Mouse (Mus musculus): ENCODE results near the gene Mybph. TPM values are rescaled to one million over a fixed set of nuclear protein-coding genes. Genes with fewer than 3 reads are reported as not detected.
A peak's percentile ranks its signal among the peaks of the same experiment; 100 is the strongest.

Mybph gene
- total RNA-seq, 2 experiments from 2014 or later: not detected

DNA sequence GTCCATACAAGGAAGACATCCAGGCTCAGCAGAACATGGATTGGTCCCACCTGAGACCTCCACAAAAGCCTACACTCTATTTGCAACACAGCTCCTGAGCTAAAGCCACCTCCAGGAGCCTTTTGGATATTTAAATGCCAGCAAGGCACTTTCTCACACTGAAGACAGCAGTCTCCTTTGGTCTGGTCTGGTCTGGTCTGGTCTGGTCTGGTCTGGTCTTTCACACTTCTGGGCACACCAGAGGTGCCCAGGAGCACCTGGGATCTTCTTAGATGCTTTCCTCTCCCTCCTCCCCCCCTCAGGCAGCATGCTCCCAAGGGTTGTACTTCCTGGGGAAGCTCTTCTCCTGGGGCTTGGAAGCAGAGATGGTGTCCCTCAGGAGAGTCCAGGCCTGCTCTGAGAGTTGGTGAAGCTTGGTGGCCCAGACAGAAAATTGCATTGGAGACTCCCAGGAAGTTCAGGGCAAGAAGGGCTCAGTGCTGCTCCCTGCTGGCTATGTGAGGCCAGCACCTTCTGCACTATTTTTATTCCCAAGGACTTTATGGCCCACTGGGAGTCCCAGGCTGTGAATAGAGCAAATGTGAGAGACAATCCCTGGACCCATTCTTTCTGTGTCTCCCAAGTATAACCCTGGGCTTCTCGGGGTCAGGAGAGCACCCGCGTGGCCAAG is 8.6 kb downstream of the Mybph start:
- DNase-seq (ENCODE audit: extremely low spot score in 1 of 2, low spot score in 2 of 2): peak in 1 of 2 experiments; percentile 72
- intact Hi-C loops (cut with DNase I): no loop called here

GRCm38 (mm10) chr1:134204230-134204629 is 11.0 kb downstream of the Mybph start:
- intact Hi-C loops (cut with DNase I): no loop called here
- DNase-seq (ENCODE audit: extremely low spot score in 1 of 2, low spot score in 2 of 2): peak; percentile 48 to 52

DNA sequence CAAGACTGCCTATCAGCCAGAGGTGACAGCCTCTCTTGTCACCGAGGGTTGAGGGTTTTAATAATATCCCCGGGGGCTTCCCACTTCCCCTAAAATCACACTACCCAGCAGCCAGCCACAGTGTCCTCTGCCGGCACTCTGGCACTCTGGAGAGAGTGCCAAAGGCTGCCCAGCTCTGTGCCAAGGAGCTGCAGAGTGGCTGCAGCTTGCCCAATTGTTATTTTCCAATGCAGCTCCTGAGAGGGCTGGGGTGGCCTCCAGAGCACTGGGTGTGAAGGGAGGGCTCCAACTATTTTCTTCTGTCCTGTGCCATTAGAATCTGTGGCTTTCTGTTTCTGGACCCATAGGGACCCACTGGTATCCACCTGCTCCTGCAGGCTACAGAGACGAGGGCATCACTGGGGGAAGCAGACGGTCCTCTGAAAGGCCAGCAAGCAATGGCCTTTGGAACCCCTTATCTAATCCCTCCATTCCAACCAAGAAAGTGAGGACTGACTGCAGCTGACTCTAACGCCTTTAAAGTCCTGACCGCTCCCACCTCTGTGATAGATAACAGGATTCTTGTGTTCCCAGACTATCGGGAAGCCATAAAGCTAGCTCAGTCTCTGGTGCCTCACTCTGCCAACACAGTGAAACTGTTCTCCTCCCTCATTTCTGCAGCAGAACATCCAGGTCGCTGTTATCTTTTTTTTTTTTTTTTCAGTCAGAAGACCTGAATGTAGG is 12.2 kb downstream of the Mybph start:
- DNase-seq (ENCODE audit: extremely low spot score in 1 of 2, low spot score in 2 of 2): peak in 1 of 2 experiments; percentile 28
- intact Hi-C loops (cut with DNase I): no loop called here

- intact Hi-C loops (cut with DNase I): no loop called here
- peak in 1 of 2 experiments; percentile 21 for DNase-seq (ENCODE audit: extremely low spot score in 1 of 2, low spot score in 2 of 2)
These were observed 12.8 kb downstream of the Mybph start for GRCm38 (mm10) chr1:134206085-134206484.

GRCm38 (mm10) chr1:134210179-134210755 is 17.0 kb downstream of the Mybph start:
- intact Hi-C loops (cut with DNase I): no loop called here
- peak in 1 of 2 experiments; percentile 60 for DNase-seq (ENCODE audit: extremely low spot score in 1 of 2, low spot score in 2 of 2)

DNA sequence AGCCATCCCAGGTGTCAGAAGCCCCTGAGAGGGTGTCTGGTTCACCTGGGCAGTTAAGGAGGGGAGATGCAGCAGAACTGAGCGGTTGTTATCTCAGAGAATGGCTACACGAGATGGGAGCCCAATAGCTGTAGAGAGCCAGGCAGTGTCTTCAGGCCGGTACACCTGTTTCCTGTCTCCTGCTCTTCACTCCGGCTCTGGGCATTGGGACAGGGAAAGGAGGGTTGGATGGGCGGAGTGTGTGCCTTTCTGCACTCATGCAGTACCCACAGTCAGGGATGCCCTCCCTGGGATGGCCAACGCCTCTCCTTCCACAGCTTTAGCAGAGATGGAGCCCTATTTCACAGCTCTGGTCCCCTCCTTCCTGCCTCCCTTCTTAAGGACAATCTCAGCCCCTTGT is 17.8 kb downstream of the Mybph start:
- DNase-seq (ENCODE audit: extremely low spot score in 1 of 2, low spot score in 2 of 2): no peak
- intact Hi-C loops (cut with DNase I): no loop called here

DNA sequence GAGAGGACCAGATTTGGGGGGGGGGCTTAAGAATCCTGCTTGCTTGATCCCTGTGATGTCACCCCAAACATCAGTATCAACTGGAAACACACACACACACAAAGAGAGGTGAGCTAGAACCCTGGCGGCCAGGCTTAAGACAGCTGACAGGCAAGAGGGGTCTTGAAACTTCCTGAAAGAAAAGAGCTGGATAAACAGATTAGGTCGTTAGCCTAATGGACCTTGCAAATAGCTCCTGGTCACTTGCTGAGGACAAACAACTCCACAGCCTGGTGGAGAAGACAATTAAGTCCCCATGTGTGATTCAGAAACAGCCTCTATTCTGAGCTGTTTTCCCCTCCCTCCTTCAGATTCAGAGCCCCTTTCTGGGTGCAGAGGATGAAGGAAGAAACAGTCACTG is 18.4 kb downstream of the Mybph start:
- DNase-seq (ENCODE audit: extremely low spot score in 1 of 2, low spot score in 2 of 2): no peak

DNA sequence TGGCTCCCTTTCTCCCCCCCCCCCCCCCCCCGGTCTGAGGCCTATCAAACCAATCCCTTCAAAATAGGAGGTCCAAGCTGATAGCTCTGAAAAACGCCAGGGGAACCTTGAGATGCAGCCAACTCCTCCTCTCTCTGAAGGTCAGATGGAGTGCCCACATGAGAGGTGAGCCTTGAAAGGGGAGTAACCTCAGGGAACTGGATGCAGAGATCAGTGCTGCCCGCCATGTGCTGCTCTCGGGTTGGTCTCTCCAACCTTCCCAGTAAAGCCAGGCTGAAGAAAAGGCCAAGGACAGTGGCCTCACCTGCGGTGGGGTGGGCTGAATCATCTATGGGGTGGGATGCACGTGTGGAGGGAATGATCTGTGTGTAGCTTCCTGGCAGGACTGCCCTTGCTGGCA is 19.1 kb downstream of the Mybph start:
- intact Hi-C loops (cut with DNase I): no loop called here
- no peak for DNase-seq (ENCODE audit: extremely low spot score in 1 of 2, low spot score in 2 of 2)

More for the DNA sequence above, 18.4 kb downstream of the Mybph start:
- intact Hi-C loops (cut with DNase I): no loop called here

GRCm38 (mm10) chr1:134213405-134213804 is 20.2 kb downstream of the Mybph start:
- DNase-seq (ENCODE audit: extremely low spot score in 1 of 2, low spot score in 2 of 2): peak in 1 of 2 experiments; percentile 33
- intact Hi-C loops (cut with DNase I): no loop called here

GRCm38 (mm10) chr1:134215059-134215458 is 21.8 kb downstream of the Mybph start:
- intact Hi-C loops (cut with DNase I): no loop called here
- DNase-seq (ENCODE audit: extremely low spot score in 1 of 2, low spot score in 2 of 2): no peak

DNA sequence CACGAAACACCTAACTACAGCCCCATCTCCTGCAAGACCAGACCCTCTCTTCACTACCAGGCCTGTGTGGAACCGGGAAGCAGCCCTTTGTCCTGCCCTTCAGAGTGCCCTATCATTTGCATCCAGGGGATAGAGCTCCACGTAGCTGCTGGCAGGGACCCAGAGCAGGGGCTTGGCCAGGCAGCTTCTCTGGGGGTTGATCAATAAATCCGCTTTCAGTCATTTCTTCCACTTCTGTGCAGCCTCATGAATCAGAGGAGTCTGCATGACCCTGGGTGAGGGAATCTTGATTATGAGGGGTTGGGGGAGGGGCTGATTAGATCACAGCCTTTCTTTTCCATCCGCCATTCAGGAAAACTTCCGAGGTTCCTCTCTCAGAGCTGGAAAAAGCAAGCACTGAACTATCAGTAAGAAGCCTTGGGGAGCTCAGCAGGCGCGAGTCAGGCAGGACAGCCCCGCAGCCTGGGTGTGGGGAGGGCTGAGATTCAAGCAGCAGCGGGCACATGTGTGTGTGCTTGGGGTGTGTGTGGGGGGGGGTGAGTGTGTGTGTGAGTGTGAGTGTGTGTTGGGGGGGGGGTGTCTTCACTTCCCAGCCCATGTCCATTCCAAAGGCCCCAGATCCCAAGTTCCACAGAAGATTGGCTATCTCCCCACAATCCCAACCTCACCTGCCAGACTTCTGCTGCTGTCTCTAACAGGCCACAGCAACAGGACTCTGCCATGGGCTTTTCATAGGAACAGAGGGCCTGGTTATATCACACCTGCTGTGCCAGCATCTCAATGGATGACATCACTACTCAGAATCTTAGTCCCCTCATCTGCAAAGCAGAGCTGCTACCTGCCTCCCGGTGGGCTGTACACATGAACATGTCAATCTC is 22.7 kb downstream of the Mybph start:
- intact Hi-C loops (cut with DNase I): no loop called here
- peak in 1 of 2 experiments; percentile 27 for DNase-seq (ENCODE audit: extremely low spot score in 1 of 2, low spot score in 2 of 2)

DNA sequence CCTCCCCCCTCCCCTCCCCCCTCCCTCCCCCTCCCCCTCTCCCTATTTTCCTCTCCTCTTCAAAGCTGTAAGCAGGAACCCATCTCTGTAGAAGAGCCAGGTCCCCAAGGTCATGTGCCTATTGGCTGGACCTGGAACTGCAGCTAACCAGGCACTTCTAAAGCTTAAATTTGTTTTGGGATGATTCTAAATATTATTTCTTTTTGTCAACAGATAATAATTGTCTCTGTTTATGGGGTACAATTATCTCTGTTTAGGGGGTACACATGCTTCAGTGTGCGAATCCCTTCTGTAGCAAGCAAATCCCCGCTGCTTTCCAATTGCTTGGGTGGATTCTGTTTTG is 23.4 kb downstream of the Mybph start:
- DNase-seq (ENCODE audit: extremely low spot score in 1 of 2, low spot score in 2 of 2): no peak
- intact Hi-C loops (cut with DNase I): no loop called here

GRCm38 (mm10) chr1:134217028-134217481 is 23.8 kb downstream of the Mybph start:
- intact Hi-C loops (cut with DNase I): no loop called here
- DNase-seq (ENCODE audit: extremely low spot score in 1 of 2, low spot score in 2 of 2): peak in 1 of 2 experiments; percentile 36

DNA sequence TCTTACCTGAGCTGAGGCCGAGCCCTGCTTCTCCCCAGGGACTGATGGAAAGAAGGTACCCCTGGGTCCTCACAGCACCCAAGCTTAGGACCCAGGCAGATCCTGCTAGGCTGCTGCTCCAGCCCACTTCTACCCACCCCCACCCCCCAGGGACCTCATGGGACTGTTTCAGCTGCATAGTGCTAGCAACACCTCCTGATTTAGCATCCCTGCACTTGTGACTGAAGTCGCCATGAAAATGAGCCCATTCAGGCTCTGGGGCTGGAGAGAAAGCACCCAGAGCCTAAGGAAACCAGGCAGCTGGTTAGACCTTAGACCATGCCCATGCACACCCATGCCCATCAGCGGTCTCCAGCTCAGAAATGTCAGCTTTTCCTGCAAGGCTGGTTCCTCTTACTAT is 24.7 kb downstream of the Mybph start:
- intact Hi-C loops (cut with DNase I): no loop called here
- DNase-seq (ENCODE audit: extremely low spot score in 1 of 2, low spot score in 2 of 2): peak in 1 of 2 experiments; percentile 22

DNA sequence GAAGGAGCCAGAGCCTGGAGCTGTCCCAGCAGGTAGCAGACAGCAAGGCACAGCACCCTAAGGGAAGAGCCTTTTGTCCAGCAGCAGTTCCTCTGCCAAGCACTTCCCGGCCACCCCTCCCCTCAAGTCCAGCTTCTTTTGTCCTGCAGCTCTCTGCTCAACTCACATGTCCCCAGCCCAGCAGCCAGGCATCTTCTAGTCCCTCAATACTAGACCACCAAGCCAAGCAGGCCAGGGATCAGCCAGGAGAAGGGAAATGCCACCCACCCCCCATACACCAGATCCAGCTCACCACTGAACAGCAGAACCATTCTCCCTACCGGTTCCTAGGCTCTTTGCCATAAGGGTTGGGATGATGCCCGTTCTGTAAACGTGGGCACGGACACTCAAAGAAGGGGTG is 26.4 kb downstream of the Mybph start:
- intact Hi-C loops (cut with DNase I): no loop called here
- peak in 1 of 2 experiments; percentile 30 for DNase-seq (ENCODE audit: extremely low spot score in 1 of 2, low spot score in 2 of 2)

DNA sequence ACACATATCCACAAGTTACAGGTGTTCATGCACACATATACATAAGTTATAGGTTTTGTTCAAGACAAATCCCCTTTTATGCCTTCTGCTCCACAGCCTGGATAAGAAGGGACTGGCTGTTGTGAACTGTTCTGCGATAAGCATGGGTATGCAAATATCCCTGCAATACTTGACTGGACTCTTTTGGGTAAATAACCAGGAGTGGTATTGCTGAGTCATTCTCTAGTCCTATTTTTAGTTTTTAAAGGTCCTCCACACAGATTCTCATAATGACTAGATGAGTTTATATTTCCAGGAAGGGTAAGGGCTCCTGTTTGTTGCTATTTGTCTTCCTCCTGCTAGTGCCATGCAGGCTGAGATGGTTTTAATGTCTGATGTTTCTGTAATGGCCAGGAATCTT is 27.9 kb downstream of the Mybph start:
- intact Hi-C loops (cut with DNase I): no loop called here

DNA sequence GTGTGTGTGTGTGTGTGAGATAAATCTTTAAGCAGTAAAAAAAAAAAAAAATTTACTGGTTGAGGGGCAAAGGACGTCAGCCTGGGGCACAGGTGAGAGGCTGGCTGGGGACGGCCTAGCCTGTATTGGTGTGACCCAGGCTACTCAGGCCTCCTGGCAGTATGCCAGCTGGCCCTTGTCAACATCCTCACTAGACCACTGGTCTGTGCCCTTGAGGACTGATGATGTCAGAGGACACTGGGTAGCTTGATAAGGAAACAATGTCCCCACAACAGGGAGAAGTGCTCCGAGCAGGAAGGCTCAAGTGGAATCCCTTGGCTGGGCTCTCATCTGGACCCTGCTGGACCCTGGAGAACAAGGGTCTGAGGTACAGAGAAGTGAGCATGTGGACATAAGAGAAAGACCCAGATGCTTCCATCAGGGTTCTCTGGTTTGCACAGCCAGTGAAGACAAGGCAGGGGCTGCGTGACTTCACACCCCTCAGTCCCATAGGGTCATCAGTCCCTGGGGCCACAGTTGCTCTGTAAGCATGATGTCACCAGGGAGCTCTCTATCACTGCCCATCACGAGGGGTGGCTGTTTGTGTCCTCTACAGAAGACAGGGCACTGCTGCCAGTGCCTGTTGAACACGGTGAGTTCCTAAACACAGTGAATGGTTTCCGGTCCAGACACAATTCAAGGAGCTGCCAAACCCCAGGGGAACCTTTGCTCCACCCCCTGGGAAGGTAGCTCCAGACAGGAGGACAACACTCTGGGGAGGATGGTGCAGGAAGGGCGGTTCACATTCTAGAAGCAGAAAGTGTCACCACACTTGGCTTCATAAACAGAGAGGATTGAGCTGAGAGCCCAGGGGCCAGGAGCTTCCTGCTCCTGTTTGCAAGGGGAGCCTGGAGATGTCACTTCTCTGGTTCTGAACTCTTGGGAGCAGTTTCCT is 29.1 kb downstream of the Mybph start:
- peak in 1 of 2 experiments; percentile 61 for DNase-seq (ENCODE audit: extremely low spot score in 1 of 2, low spot score in 2 of 2)
- intact Hi-C loops (cut with DNase I): no loop called here

More for the DNA sequence above, 27.9 kb downstream of the Mybph start:
- no peak for DNase-seq (ENCODE audit: extremely low spot score in 1 of 2, low spot score in 2 of 2)

DNA sequence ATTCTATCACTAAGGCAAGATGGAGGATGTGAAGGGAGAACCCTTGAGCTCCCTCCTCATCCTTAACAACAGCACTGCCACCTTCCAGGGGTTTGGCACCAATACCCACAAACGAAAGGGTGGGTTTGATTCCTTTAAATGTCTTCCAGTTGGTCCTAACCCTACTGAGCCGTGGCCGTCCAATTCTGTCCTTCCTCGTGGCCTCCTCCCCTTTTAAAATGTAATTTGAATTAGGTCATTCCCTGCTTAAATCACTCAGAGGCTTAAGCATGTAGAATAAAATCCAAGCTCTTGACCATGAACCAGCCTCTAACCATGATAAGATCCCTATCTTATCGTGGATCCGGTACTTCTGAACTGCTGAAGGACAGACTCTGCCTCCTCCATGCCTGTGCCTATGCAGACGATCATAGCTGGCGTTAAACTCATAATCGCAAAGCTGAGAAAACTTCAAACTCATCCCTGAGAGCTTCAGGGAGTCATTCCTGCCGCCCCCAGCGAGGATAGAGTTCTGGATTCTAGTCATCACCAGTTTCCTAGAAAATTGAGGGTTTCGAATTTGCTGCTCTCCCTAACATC is 31.5 kb downstream of the Mybph start:
- DNase-seq (ENCODE audit: extremely low spot score in 1 of 2, low spot score in 2 of 2): no peak
- intact Hi-C loops (cut with DNase I): no loop called here
